Mouse (Mus musculus): ENCODE results near the gene Hoxa10. TPM values are rescaled to one million over a fixed set of nuclear protein-coding genes. Genes with fewer than 3 reads are reported as not detected.

Gene Hoxa10
- polyA plus RNA-seq, 1 experiment from 2014 or later, result not detected

- no peak for DNase-seq
- peaks cover 97% of the 10 kb centered on the region for H3K27me3 ChIP-seq (ENCODE audit: control insufficient read depth, insufficient read depth, low read length)
- H3K4me3 ChIP-seq (replicated peaks; ENCODE audit: low read depth, low read length), result no peak overlapping the region
- H3K9me3 ChIP-seq (ENCODE audit: control insufficient read depth, low read length), result no peaks in the 10 kb centered on the region
- H3K9ac ChIP-seq (replicated peaks; ENCODE audit: low read length), result no peak overlapping the region
- 30% methylated on average over 9 of the region's 9 CpGs for WGBS
- H3K4me2 ChIP-seq (ENCODE audit: low read length), result no peak overlapping the region
- no peaks in the 10 kb centered on the region for H3K36me3 ChIP-seq (ENCODE audit: control insufficient read depth, insufficient read depth, low read length)
- no peak for ATAC-seq (ENCODE audit: low FRiP score, low TSS enrichment)
- H3K4me1 ChIP-seq (ENCODE audit: control insufficient read depth, insufficient read depth, low read length), result no peaks in the 10 kb centered on the region
- no peak overlapping the region for H3K27ac ChIP-seq (replicated peaks; ENCODE audit: low read depth, low read length)
These were observed 5.4 kb downstream of the Hoxa10 start for GRCm38 (mm10) chr6:52235267-52235666.

DNA sequence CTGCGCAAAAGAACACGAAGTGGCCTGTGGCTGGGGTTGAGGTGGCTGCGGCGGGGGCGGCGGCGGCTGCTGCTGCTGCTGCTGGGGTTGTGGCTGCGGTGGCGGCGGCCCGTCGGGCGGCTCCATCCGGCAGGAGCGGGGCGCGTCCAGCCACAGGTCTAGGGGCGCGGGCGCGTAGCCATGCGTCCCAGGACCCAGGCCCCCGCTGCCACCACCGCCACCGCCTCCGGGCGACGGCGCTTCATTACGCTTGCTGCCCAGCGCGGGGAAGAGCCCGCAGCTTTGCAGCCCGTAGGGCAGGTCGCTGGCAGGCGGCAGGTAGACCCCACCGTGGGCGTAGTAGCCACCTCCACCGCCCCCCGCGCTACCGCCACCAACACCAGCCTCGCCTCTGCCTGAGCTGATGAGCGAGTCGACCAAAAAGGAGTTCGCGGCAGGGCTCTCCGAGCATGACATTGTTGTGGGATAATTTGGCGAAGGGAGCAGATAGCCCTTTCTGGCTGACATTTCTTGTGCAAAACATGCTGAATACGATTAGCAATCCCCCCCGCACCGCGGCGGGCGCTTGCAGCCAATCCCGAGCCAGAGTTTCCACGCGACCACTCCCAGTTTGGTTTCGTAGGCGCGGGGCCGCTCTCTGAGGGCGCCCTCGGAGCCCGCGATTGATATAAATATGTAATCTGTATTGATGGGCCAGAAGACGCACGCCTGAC is 6.1 kb downstream of the Hoxa10 start:
- Histone ChIP-seq H3K4me3 (replicated peaks; ENCODE audit: low read depth, low read length) (no peak overlapping the region), H3K27ac (replicated peaks; ENCODE audit: low read depth, low read length) (no peak overlapping the region), H3K9me3 (ENCODE audit: control insufficient read depth, low read length) (no peaks in the 10 kb centered on the region), H3K4me1 (ENCODE audit: control insufficient read depth, insufficient read depth, low read length) (no peaks in the 10 kb centered on the region), H3K4me2 (ENCODE audit: low read length) (no peak overlapping the region), H3K27me3 (ENCODE audit: control insufficient read depth, insufficient read depth, low read length) (peaks cover 97% of the 10 kb centered on the region), H3K9ac (replicated peaks; ENCODE audit: low read length) (no peak overlapping the region), H3K36me3 (ENCODE audit: control insufficient read depth, insufficient read depth, low read length) (no peaks in the 10 kb centered on the region)
- DNase-seq (no peak), ATAC-seq (ENCODE audit: low FRiP score, low TSS enrichment) (no peak)
- 2% methylated on average over 67 of the region's 68 CpGs for WGBS

GRCm38 (mm10) chr6:52233546-52234427 is 6.9 kb downstream of the Hoxa10 start:
- no peaks in the 10 kb centered on the region for H3K4me1 ChIP-seq (ENCODE audit: control insufficient read depth, insufficient read depth, low read length)
- ATAC-seq (ENCODE audit: low FRiP score, low TSS enrichment), result no peak

DNA sequence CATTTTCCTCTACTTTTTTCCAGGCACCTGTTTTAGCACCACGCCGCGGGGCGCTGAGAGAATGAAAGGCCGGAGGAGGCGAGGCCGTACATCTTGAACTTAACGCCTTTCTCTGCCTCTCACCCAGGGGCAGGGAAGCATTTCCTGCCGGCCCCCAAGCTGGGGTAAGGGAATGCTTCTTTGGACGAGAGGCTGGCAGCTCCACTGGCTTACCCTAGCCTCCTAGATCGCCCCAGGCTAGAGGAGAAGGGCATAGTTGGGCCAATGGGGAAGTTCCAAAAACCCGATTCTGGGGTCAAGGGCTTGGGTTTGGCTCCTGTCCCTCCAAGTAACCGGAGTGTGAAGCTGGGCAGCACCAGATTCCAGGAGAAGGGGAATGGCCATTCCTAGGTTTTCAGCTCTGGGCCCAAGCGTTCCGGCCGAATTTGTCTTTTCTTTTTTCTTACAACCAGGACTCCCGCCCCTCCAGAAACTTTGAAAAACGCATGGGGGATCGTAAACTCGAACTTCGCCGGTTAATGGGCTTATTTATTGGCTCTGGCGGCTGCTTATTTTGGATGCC is 7.6 kb downstream of the Hoxa10 start:
- no peak for ATAC-seq (ENCODE audit: low FRiP score, low TSS enrichment)
- H3K9ac ChIP-seq (replicated peaks; ENCODE audit: low read length), result no peak overlapping the region
- 2% methylated on average over 23 of the region's 23 CpGs for WGBS

More at GRCm38 (mm10) chr6:52233546-52234427, 6.9 kb downstream of the Hoxa10 start:
- H3K4me2 ChIP-seq (ENCODE audit: low read length), result no peak overlapping the region
- H3K9me3 ChIP-seq (ENCODE audit: control insufficient read depth, low read length), result no peaks in the 10 kb centered on the region
- WGBS, result under 1% methylated on average over 70 of the region's 70 CpGs
- no peak overlapping the region for H3K9ac ChIP-seq (replicated peaks; ENCODE audit: low read length)
- H3K4me3 ChIP-seq (replicated peaks; ENCODE audit: low read depth, low read length), result no peak overlapping the region
- peaks cover 98% of the 10 kb centered on the region for H3K27me3 ChIP-seq (ENCODE audit: control insufficient read depth, insufficient read depth, low read length)
- H3K36me3 ChIP-seq (ENCODE audit: control insufficient read depth, insufficient read depth, low read length), result no peaks in the 10 kb centered on the region
- H3K27ac ChIP-seq (replicated peaks; ENCODE audit: low read depth, low read length), result no peak overlapping the region
- no peak for DNase-seq

DNA sequence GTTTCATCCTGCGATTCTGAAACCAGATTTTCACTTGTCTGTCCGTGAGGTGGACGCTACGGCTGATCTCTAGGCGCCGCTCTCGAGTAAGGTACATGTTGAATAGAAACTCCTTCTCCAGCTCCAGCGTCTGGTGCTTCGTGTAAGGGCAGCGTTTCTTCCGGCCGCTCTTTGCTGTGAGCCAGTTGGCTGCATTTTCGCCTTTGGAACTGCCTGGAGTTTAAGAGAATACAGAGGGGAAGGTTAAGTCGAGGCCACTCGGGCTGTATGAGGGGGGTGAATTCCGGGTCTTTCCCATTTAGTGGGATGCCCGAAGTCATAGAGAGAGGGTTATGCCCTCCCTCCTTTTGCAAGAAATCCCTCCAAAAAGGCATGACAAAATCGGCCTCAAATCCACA is 8.1 kb downstream of the Hoxa10 start:
- Histone ChIP-seq H3K4me2 (ENCODE audit: low read length) (no peak overlapping the region), H3K27ac (replicated peaks; ENCODE audit: low read depth, low read length) (no peak overlapping the region), H3K4me1 (ENCODE audit: control insufficient read depth, insufficient read depth, low read length) (no peaks in the 10 kb centered on the region), H3K4me3 (replicated peaks; ENCODE audit: low read depth, low read length) (no peak overlapping the region), H3K9ac (replicated peaks; ENCODE audit: low read length) (no peak overlapping the region), H3K9me3 (ENCODE audit: control insufficient read depth, low read length) (no peaks in the 10 kb centered on the region), H3K36me3 (ENCODE audit: control insufficient read depth, insufficient read depth, low read length) (no peaks in the 10 kb centered on the region), H3K27me3 (ENCODE audit: control insufficient read depth, insufficient read depth, low read length) (peaks cover 96% of the 10 kb centered on the region)
- no peak for ATAC-seq (ENCODE audit: low FRiP score, low TSS enrichment)
- no peak for DNase-seq
- 1% methylated on average over 18 of the region's 18 CpGs for WGBS

More for the DNA sequence above, 7.6 kb downstream of the Hoxa10 start:
- Histone ChIP-seq H3K27ac (replicated peaks; ENCODE audit: low read depth, low read length) (no peak overlapping the region), H3K4me3 (replicated peaks; ENCODE audit: low read depth, low read length) (no peak overlapping the region), H3K27me3 (ENCODE audit: control insufficient read depth, insufficient read depth, low read length) (peaks cover 96% of the 10 kb centered on the region), H3K36me3 (ENCODE audit: control insufficient read depth, insufficient read depth, low read length) (no peaks in the 10 kb centered on the region), H3K9me3 (ENCODE audit: control insufficient read depth, low read length) (no peaks in the 10 kb centered on the region), H3K4me2 (ENCODE audit: low read length) (no peak overlapping the region), H3K4me1 (ENCODE audit: control insufficient read depth, insufficient read depth, low read length) (no peaks in the 10 kb centered on the region)
- no peak for DNase-seq

GRCm38 (mm10) chr6:52231885-52232567 is 8.6 kb downstream of the Hoxa10 start:
- Histone ChIP-seq H3K9ac (replicated peaks; ENCODE audit: low read length) (no peak overlapping the region), H3K27me3 (ENCODE audit: control insufficient read depth, insufficient read depth, low read length) (peaks cover 96% of the 10 kb centered on the region), H3K27ac (replicated peaks; ENCODE audit: low read depth, low read length) (no peak overlapping the region), H3K36me3 (ENCODE audit: control insufficient read depth, insufficient read depth, low read length) (no peaks in the 10 kb centered on the region), H3K4me2 (ENCODE audit: low read length) (no peak overlapping the region), H3K4me3 (replicated peaks; ENCODE audit: low read depth, low read length) (no peak overlapping the region), H3K4me1 (ENCODE audit: control insufficient read depth, insufficient read depth, low read length) (no peaks in the 10 kb centered on the region), H3K9me3 (ENCODE audit: control insufficient read depth, low read length) (no peaks in the 10 kb centered on the region)
- ATAC-seq (ENCODE audit: low FRiP score, low TSS enrichment), result no peak
- WGBS, result 2% methylated on average over 18 of the region's 18 CpGs
- DNase-seq, result no peak

GRCm38 (mm10) chr6:52230516-52231165 is 10.0 kb downstream of the Hoxa10 start, which contains the start of gene Hoxa9:
TSS of gene Hoxa9 (minus strand) at chr6:52231089.
- Histone ChIP-seq H3K4me3 (replicated peaks; ENCODE audit: low read depth, low read length) (no peak within 1 kb of the TSS), H3K4me2 (ENCODE audit: low read length) (no peak within 1 kb of the TSS), H3K36me3 (ENCODE audit: control insufficient read depth, insufficient read depth, low read length) (no peaks in the 10 kb centered on the region), H3K27me3 (ENCODE audit: control insufficient read depth, insufficient read depth, low read length) (peaks cover 96% of the 10 kb centered on the region), H3K4me1 (ENCODE audit: control insufficient read depth, insufficient read depth, low read length) (no peaks in the 10 kb centered on the region), H3K9me3 (ENCODE audit: control insufficient read depth, low read length) (no peaks in the 10 kb centered on the region), H3K9ac (replicated peaks; ENCODE audit: low read length) (no peak within 1 kb of the TSS), H3K27ac (replicated peaks; ENCODE audit: low read depth, low read length) (no peak within 1 kb of the TSS)
- DNase-seq (no peak), ATAC-seq (ENCODE audit: low FRiP score, low TSS enrichment) (no peak)
- WGBS, result under 1% methylated on average over 29 of the region's 36 CpGs
